Mouse (Mus musculus) spleen, adult 2 months (tissue): Measurements from ENCODE around the gene Bicra.

Experiments used
- CTCF ChIP-seq: fragments of 200-500 bp; IDR thresholded peaks from 2 replicates; pipeline ENCODE4 v1.5.1; 2011; ENCODE audit warnings: mild to moderate bottlenecking, inconsistent platforms; ENCODE audit not compliant: insufficient read depth, insufficient read length, insufficient replicate concordance; ENCODE audit errors: extremely low read depth
- POLR2A ChIP-seq: fragments of 200-500 bp; IDR thresholded peaks from 2 replicates; pipeline ENCODE4 v1.6.1; 2011; ENCODE audit warnings: low read depth, low read length, inconsistent platforms

GRCm38 (mm10) chr7:16044531-16044930 lies 3.2 kb downstream of the Bicra start:
- TF ChIP-seq CTCF (no peak), POLR2A (no peak)
